Mouse (Mus musculus): ENCODE measurements around the gene Zfp882. TPM values are rescaled to one million over a fixed set of nuclear protein-coding genes. Genes with fewer than 3 reads are reported as not detected.
A peak's percentile ranks its signal among the peaks of the same experiment; 100 is the strongest.
"Not testable (repeated sequence)": the region's sequence is repeated elsewhere in the genome, so short reads cannot be mapped to it uniquely, and the experiment has no call there.

Zfp882 gene
- polyA plus RNA-seq, 1 experiment from 2014 or later: 18.4 TPM

GRCm38 (mm10) chr8:71950482-71951221 is 42.2 kb downstream of the Zfp882 start, which contains the start of gene Zfp961:
Zfp961 (plus strand) TSS chr8:71951038.
- peaks cover 4% of the 10 kb centered on the region; the same call in 1 of the 2 replicates for H3K36me3 ChIP-seq (ENCODE audit: control insufficient read depth, insufficient read depth, low read length)
- H3K4me1 ChIP-seq (ENCODE audit: control insufficient read depth, insufficient read depth, low read length): peaks cover 17% of the 10 kb centered on the region
- H3K4me3 ChIP-seq (ENCODE audit: low read depth, low read length): peak within 1 kb of the TSS; percentile 85
- H3K4me2 ChIP-seq (ENCODE audit: low read length): peak within 1 kb of the TSS; percentile 75
- peaks cover 2% of the 10 kb centered on the region; the same call in 1 of the 2 replicates for H3K9me3 ChIP-seq (replicated peaks; ENCODE audit: control insufficient read depth, low read length, poor library complexity, severe bottlenecking)
- 3% methylated on average over 34 of the region's 34 CpGs for WGBS
- ATAC-seq: peak; percentile 100
- H3K27me3 ChIP-seq (ENCODE audit: control insufficient read depth, insufficient read depth, low read depth, low read length): no peaks in the 10 kb centered on the region; the same call in none of the 2 replicates
- peak within 1 kb of the TSS; percentile 83 for H3K9ac ChIP-seq (ENCODE audit: low read depth, low read length)
- peak within 1 kb of the TSS; percentile 87 for H3K27ac ChIP-seq (ENCODE audit: low read length)

DNA sequence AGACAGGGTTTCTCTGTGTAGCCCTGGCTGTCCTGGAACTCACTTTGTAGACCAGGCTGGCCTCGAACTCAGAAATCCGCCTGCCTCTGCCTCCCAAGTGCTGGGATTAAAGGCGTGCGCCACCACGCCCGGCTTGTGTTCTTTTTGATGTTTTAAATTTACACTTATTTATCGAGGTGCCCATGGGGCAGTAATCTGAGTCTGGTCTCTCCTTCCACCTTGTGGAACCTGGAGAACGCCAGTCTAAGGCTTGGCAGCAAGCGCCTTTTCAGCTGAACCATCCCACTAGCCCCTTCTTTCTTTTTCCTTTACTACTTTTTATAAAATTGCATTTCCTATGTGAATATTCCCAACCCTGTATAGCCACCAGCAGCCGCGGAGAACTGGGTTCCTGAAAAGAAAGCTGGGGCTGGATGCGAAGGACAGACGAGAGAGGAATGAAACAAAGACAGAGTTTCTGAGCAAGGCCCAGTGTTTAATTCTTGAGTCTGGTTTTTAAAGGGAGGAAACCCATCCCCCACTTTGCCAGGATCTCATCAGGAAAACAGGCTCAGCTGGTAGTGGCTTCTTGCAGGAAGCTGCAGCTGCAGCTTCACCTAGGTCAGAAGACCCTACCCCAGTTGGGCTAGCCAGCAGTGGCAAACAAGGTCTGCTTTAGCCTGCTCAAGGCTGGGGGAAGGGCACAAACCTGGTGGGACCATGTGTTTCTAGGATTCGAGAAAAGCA is 43.2 kb downstream of the Zfp882 start:
- Histone ChIP-seq H3K27me3 (ENCODE audit: control insufficient read depth, insufficient read depth, low read depth, low read length) (no peaks in the 10 kb centered on the region; the same call in 1 of the 2 replicates), H3K4me1 (ENCODE audit: control insufficient read depth, insufficient read depth, low read length) (peaks cover 17% of the 10 kb centered on the region), H3K9ac (ENCODE audit: low read depth, low read length) (peak overlapping the region; percentile 83), H3K4me3 (ENCODE audit: low read depth, low read length) (peak overlapping the region; percentile 85), H3K9me3 (replicated peaks; ENCODE audit: control insufficient read depth, low read length, poor library complexity, severe bottlenecking) (peaks cover 2% of the 10 kb centered on the region), H3K27ac (ENCODE audit: low read length) (peak overlapping the region; percentile 33; the same call in 1 of the 2 replicates), H3K4me2 (ENCODE audit: low read length) (peak overlapping the region; percentile 60), H3K36me3 (ENCODE audit: control insufficient read depth, insufficient read depth, low read length) (peaks cover 4% of the 10 kb centered on the region; the same call in 1 of the 2 replicates)
- no peak for ATAC-seq
- 43% methylated on average over 13 of the region's 14 CpGs for WGBS

DNA sequence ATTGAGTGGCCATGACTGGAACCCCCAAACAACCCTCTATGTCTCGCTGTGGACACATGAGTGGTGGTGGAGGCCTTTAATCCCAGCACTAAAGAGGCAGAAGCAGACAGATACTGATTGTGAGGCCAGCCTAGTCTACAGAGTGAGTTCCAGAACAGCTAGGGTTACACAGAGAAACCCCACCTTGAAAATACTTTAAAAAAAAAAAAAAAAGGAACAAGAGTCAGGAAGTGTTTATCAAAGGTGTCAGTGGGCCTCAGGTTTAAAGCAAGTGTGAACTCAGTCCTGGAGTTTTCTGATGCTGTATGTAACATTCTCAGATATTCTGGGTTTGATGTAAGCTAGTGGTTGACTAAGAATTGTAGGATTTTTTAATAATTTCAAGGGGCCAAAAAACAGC is 44.1 kb downstream of the Zfp882 start:
- peaks cover 4% of the 10 kb centered on the region; the same call in 1 of the 2 replicates for H3K36me3 ChIP-seq (ENCODE audit: control insufficient read depth, insufficient read depth, low read length)
- H3K4me2 ChIP-seq (ENCODE audit: low read length): no peak overlapping the region
- WGBS: 97% methylated on average over 1 of the region's 1 CpGs
- H3K4me1 ChIP-seq (ENCODE audit: control insufficient read depth, insufficient read depth, low read length): peaks cover 17% of the 10 kb centered on the region
- no peak overlapping the region for H3K27ac ChIP-seq (ENCODE audit: low read length)
- no peak overlapping the region for H3K4me3 ChIP-seq (ENCODE audit: low read depth, low read length)
- no peaks in the 10 kb centered on the region for H3K27me3 ChIP-seq (ENCODE audit: control insufficient read depth, insufficient read depth, low read depth, low read length)
- no peak overlapping the region for H3K9ac ChIP-seq (ENCODE audit: low read depth, low read length)
- peaks cover 2% of the 10 kb centered on the region for H3K9me3 ChIP-seq (replicated peaks; ENCODE audit: control insufficient read depth, low read length, poor library complexity, severe bottlenecking)
- ATAC-seq: no peak

- not testable (repeated sequence) for ATAC-seq; H3K9ac ChIP-seq (ENCODE audit: low read depth, low read length); H3K27me3 ChIP-seq (ENCODE audit: control insufficient read depth, insufficient read depth, low read depth, low read length); H3K4me2 ChIP-seq (ENCODE audit: low read length); H3K9me3 ChIP-seq (replicated peaks; ENCODE audit: control insufficient read depth, low read length, poor library complexity, severe bottlenecking); H3K27ac ChIP-seq (ENCODE audit: low read length); H3K4me3 ChIP-seq (ENCODE audit: low read depth, low read length); H3K36me3 ChIP-seq (ENCODE audit: control insufficient read depth, insufficient read depth, low read length)
- 98% methylated on average over 16 of the region's 16 CpGs for WGBS
- peaks cover 17% of the 10 kb centered on the region for H3K4me1 ChIP-seq (ENCODE audit: control insufficient read depth, insufficient read depth, low read length)
Observed at GRCm38 (mm10) chr8:71952961-71953700, 44.7 kb downstream of the Zfp882 start.

GRCm38 (mm10) chr8:71954666-71955065 is 46.3 kb downstream of the Zfp882 start:
- Histone ChIP-seq H3K27me3 (ENCODE audit: control insufficient read depth, insufficient read depth, low read depth, low read length) (no peaks in the 10 kb centered on the region), H3K27ac (ENCODE audit: low read length) (no peak overlapping the region), H3K36me3 (ENCODE audit: control insufficient read depth, insufficient read depth, low read length) (peaks cover 4% of the 10 kb centered on the region; the same call in 1 of the 2 replicates), H3K4me1 (ENCODE audit: control insufficient read depth, insufficient read depth, low read length) (peaks cover 17% of the 10 kb centered on the region), H3K4me2 (ENCODE audit: low read length) (no peak overlapping the region), H3K4me3 (ENCODE audit: low read depth, low read length) (no peak overlapping the region), H3K9me3 (replicated peaks; ENCODE audit: control insufficient read depth, low read length, poor library complexity, severe bottlenecking) (peaks cover 2% of the 10 kb centered on the region), H3K9ac (ENCODE audit: low read depth, low read length) (no peak overlapping the region)
- WGBS: 98% methylated on average over 9 of the region's 9 CpGs
- ATAC-seq: no peak

DNA sequence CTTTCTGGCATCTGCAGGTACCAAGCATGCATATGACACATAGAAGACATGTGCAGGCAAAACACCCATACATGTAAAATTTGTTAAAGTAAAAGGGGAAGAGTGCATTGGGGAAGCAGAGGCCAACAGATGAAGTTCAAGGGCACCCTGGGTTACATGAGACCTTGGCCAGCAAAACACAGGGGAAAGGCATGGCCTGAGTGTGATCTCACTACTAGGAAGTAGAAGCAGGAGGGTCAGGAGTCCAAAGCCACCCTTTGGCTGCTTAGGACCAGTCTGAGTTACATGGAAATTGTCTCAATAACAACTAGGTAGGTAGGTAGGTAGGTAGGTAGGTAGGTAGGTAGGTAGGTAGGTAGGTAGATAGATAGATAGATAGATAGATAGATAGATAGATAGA is 52.1 kb downstream of the Zfp882 start:
- Histone ChIP-seq H3K27ac (ENCODE audit: low read length) (no peak overlapping the region), H3K27me3 (ENCODE audit: control insufficient read depth, insufficient read depth, low read depth, low read length) (no peaks in the 10 kb centered on the region), H3K4me3 (ENCODE audit: low read depth, low read length) (no peak overlapping the region), H3K9ac (ENCODE audit: low read depth, low read length) (no peak overlapping the region), H3K36me3 (ENCODE audit: control insufficient read depth, insufficient read depth, low read length) (peaks cover 6% of the 10 kb centered on the region), H3K9me3 (replicated peaks; ENCODE audit: control insufficient read depth, low read length, poor library complexity, severe bottlenecking) (no peaks in the 10 kb centered on the region; the same call in 1 of the 2 replicates), H3K4me1 (ENCODE audit: control insufficient read depth, insufficient read depth, low read length) (no peaks in the 10 kb centered on the region), H3K4me2 (ENCODE audit: low read length) (no peak overlapping the region)
- no peak for ATAC-seq

DNA sequence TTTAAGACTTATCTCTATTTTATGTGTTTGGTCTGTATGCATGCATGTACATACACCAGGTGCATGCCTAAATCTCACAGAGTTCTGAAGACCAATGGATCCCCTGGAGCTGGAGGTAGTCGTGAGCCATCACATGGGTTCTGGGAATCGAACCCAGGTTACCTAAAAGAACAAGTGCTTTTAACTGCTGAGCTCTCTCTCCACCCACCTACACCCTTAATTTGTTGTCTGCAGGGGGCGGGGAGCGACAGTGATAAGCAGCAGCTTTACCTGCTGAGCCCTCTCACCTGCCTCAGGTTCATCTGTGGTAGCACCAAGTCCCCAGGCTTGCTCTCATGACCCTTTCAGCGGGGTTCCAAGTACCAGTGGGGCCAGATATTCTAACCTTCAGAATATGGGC is 53.4 kb downstream of the Zfp882 start:
- Histone ChIP-seq H3K27me3 (ENCODE audit: control insufficient read depth, insufficient read depth, low read depth, low read length) (no peaks in the 10 kb centered on the region), H3K4me1 (ENCODE audit: control insufficient read depth, insufficient read depth, low read length) (no peaks in the 10 kb centered on the region), H3K4me2 (ENCODE audit: low read length) (no peak overlapping the region), H3K36me3 (ENCODE audit: control insufficient read depth, insufficient read depth, low read length) (peaks cover 17% of the 10 kb centered on the region), H3K27ac (ENCODE audit: low read length) (no peak overlapping the region), H3K9ac (ENCODE audit: low read depth, low read length) (no peak overlapping the region), H3K4me3 (ENCODE audit: low read depth, low read length) (no peak overlapping the region), H3K9me3 (replicated peaks; ENCODE audit: control insufficient read depth, low read length, poor library complexity, severe bottlenecking) (no peaks in the 10 kb centered on the region; the same call in none of the 2 replicates)
- WGBS: 97% methylated on average over 5 of the region's 5 CpGs
- no peak for ATAC-seq

DNA sequence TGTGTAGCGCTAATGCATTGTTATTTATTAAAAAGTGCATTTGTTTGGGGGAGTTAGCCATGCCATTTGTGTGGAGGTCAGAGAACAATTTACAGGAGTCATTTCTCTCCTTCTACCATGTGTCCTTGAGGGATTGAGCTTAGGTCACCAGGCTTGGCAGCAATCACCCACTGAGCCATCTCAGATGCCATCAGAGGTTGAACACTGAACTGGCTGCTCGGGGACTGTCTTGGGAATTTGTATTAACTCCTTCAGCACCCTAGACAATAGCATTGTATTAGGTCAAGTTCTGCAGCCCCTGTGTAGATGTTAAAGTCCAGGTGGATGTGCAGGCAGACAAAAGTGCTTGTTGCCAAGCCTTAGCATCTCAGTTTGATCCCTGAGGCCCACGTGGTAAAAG is 55.6 kb downstream of the Zfp882 start:
- no peaks in the 10 kb centered on the region for H3K4me1 ChIP-seq (ENCODE audit: control insufficient read depth, insufficient read depth, low read length)
- no peaks in the 10 kb centered on the region; the same call in 1 of the 2 replicates for H3K9me3 ChIP-seq (replicated peaks; ENCODE audit: control insufficient read depth, low read length, poor library complexity, severe bottlenecking)
- H3K4me2 ChIP-seq (ENCODE audit: low read length): no peak overlapping the region
- no peaks in the 10 kb centered on the region for H3K27me3 ChIP-seq (ENCODE audit: control insufficient read depth, insufficient read depth, low read depth, low read length)
- H3K36me3 ChIP-seq (ENCODE audit: control insufficient read depth, insufficient read depth, low read length): peaks cover 36% of the 10 kb centered on the region
- H3K4me3 ChIP-seq (ENCODE audit: low read depth, low read length): no peak overlapping the region
- WGBS: 90% methylated on average over 3 of the region's 3 CpGs
- no peak for ATAC-seq
- H3K9ac ChIP-seq (ENCODE audit: low read depth, low read length): no peak overlapping the region
- no peak overlapping the region for H3K27ac ChIP-seq (ENCODE audit: low read length)
